Mouse (Mus musculus): ENCODE results near the gene Nup35.

DNA sequence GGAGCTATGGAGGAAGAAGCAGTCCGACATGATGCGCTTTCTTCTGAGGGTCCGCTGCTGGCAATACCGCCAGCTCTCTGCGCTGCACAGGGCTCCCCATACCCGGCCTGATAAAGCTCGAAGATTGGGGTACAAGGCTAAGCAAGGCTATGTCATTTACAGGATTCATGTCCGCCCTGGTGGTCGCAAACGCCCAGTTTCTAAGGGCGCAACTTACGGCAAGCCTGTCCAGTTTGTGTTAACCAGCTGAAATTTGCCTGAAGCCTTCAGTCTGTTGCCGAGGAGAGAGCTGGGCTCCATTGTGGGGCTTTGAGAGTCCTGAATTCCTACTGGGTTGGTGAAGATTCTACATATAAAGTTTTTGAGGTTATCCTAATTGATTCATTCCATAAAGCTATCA lies 14.3 kb upstream of the Nup35 start:
- no peak for TF ChIP-seq POLR2A (IDR thresholded peaks at IDR 0.05; ENCODE audit: insufficient read length, low read depth)
- TF ChIP-seq CEBPB (IDR thresholded peaks at IDR 0.05; ENCODE audit: insufficient read depth, poor library complexity, severe bottlenecking) = no peak
- no peak for TF ChIP-seq MAX (IDR thresholded peaks at IDR 0.05; ENCODE audit: low read depth)
- no peak for TF ChIP-seq E2F4 (IDR thresholded peaks at IDR 0.05; ENCODE audit: insufficient read depth)
- TF ChIP-seq MYOD1 (IDR thresholded peaks at IDR 0.05; ENCODE audit: control insufficient read depth in 1 of 3, insufficient read length in 2 of 3, low read depth in 2 of 3) = no peak
- TF ChIP-seq TCF3 (IDR thresholded peaks at IDR 0.05; ENCODE audit: insufficient read length, low read depth) = no peak
- no peak for TF ChIP-seq TCF12 (IDR thresholded peaks at IDR 0.05; ENCODE audit: insufficient read depth, poor library complexity, severe bottlenecking)
- no peak for TF ChIP-seq USF1 (IDR thresholded peaks at IDR 0.05; ENCODE audit: low read depth)
- TF ChIP-seq MYOG (IDR thresholded peaks at IDR 0.05; ENCODE audit: control insufficient read depth in 1 of 3, insufficient read depth in 1 of 3, insufficient read length in 2 of 3, low read depth in 2 of 3) = no peak
- TF ChIP-seq POLR2AphosphoS2 (IDR thresholded peaks at IDR 0.05; ENCODE audit: insufficient read length, low read depth) = no peak

Measured in myocyte (in vitro differentiated cells).